Mouse (Mus musculus) limb, embryonic 14.5 days (tissue): ENCODE measurements around the gene Mkln1. TPM values are rescaled to one million over a fixed set of nuclear protein-coding genes. Genes with fewer than 3 reads are reported as not detected.

ENCODE experiments used
- ATAC-seq: fragments of 200-750 bp; cut with Nextera tagmentation; 2 replicates; pipeline ENCODE4 v1.8.0; 2017; ENCODE audit warnings: low read depth, moderate number of reproducible peaks, moderate TSS enrichment; ENCODE audit not compliant: low FRiP score
- DNase-seq: peaks from one replicate; pipeline ENCODE4 v3.0.0-alpha.2; 2015; ENCODE audit warnings: low spot score
- H3K27ac ChIP-seq: fragments of 300-500 bp; sonication (generic); replicated peaks from 2 replicates; pipeline ENCODE4 v1.5.1; 2014; ENCODE audit warnings: low read depth, mild to moderate bottlenecking, low read length, moderate library complexity, mixed read lengths
- H3K27me3 ChIP-seq: fragments of 300-500 bp; sonication (generic); 2 replicates; pipeline ENCODE4 v1.6.1; 2014; ENCODE audit warnings: low read length, mixed read lengths; ENCODE audit not compliant: control insufficient read depth, insufficient read depth
- H3K36me3 ChIP-seq: fragments of 300-500 bp; sonication (generic); 2 replicates; pipeline ENCODE4 v1.6.1; 2014; ENCODE audit warnings: mild to moderate bottlenecking, low read length, moderate library complexity, mixed read lengths; ENCODE audit not compliant: control insufficient read depth, insufficient read depth
- H3K4me1 ChIP-seq: fragments of 300-500 bp; sonication (generic); 2 replicates; pipeline ENCODE4 v1.6.1; 2014; ENCODE audit warnings: antibody characterized with exemption, low read length, mixed read lengths; ENCODE audit not compliant: control insufficient read depth, insufficient read depth
- H3K4me2 ChIP-seq: fragments of 300-500 bp; sonication (generic); replicated peaks from 2 replicates; pipeline ENCODE4 v1.6.1; 2014; ENCODE audit warnings: low read depth, mild to moderate bottlenecking, low read length, moderate library complexity; ENCODE audit not compliant: severe bottlenecking
- H3K4me3 ChIP-seq: fragments of 300-500 bp; sonication (generic); replicated peaks from 2 replicates; pipeline ENCODE4 v1.5.1; 2014; ENCODE audit warnings: low read length
- H3K9ac ChIP-seq: fragments of 300-500 bp; sonication (generic); 2 replicates; pipeline ENCODE4 v1.6.1; 2014; ENCODE audit warnings: mild to moderate bottlenecking, low read depth, low read length, moderate library complexity; ENCODE audit not compliant: severe bottlenecking
- H3K9me3 ChIP-seq: fragments of 300-500 bp; sonication (generic); 2 replicates; pipeline ENCODE4 v1.6.1; 2016; ENCODE audit warnings: low read length; ENCODE audit not compliant: control insufficient read depth
- POLR2A ChIP-seq: fragments of 200-500 bp; IDR thresholded peaks from 2 replicates; pipeline ENCODE4 v1.8.0; 2012; ENCODE audit warnings: inconsistent platforms, mild to moderate bottlenecking, moderate library complexity, borderline replicate concordance; ENCODE audit not compliant: insufficient read depth, insufficient read length; ENCODE audit errors: extremely low read depth
- WGBS: fragments of 180-500 bp; shearing (Covaris S2); extraction: QIAGEN DNeasy Blood & Tissue Kit; methylation state at CpG from one replicate; pipeline ENCODE4 v1.1.7; 2014; 5-methylcytosine and 5-hydroxymethylcytosine counted together
- polyA plus RNA-seq, 2 experiments: library from polyadenylated mRNA; depleted of rRNA in 1 of 2; stranded (reverse) in 1 of 2; unstranded in 1 of 2; fragments of >200 nt; fragmentation: Nextera tagmentation in 1 of 2; extraction: Ambion mirVana in 1 of 2; gene quantifications; 2 replicates each; pipeline versions ENCODE4 v1.2.1 to v1.2.3; 2012 to 2014

The Mkln1 gene
- polyA plus RNA-seq, 2 experiments, result 63.2 to 155 TPM

DNA sequence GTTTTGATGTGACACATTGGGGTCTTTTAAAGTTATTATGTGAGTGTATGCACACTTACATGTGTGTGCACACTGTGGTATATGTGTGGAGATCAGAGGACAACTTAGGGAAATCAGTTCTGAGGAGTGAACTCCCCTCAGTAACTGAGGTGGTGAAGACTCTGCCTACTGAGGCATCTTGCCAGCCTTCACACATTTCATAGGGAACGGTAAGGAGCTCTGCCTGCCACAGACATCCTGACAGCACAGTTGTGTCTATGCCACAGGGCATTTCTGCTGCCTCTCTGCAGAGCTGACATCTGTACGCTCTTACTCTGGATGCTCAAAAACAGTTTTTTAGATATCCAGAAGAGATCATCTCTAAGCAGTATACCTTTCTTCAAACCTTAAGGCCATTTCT lies 97.7 kb downstream of the Mkln1 start:
- WGBS, result 84% methylated on average over 2 of the region's 2 CpGs
- Histone ChIP-seq H3K4me1 (no peaks in the 10 kb centered on the region), H3K36me3 (peaks cover 49% of the 10 kb centered on the region), H3K27ac (no peak overlapping the region), H3K9ac (no peak overlapping the region), H3K27me3 (no peaks in the 10 kb centered on the region), H3K4me3 (no peak overlapping the region), H3K4me2 (no peak overlapping the region), H3K9me3 (no peaks in the 10 kb centered on the region)
- no peak for DNase-seq
- ATAC-seq, result no peak
- TF ChIP-seq POLR2A, result no peak

DNA sequence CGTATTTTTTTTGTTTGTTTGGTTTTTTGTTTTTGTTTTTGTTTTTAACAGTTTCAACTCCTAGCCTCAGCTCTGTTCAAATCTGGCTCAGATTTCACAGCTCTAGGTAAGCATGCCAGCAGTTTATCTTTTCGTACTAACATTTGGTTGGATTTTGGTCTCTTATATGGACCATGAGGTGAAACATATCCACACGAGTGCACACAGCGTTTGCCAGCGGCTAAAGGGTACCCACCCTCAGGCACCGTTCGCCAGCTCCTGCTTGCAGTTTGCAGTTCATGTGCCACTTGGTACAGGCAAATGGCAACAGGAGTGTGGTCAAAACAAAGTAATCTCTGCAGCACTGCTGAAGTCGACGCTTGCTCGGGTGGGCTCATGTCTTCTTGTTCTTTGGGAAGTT lies 101.3 kb downstream of the Mkln1 start:
- no peak for DNase-seq
- WGBS, result 88% methylated on average over 10 of the region's 10 CpGs

DNA sequence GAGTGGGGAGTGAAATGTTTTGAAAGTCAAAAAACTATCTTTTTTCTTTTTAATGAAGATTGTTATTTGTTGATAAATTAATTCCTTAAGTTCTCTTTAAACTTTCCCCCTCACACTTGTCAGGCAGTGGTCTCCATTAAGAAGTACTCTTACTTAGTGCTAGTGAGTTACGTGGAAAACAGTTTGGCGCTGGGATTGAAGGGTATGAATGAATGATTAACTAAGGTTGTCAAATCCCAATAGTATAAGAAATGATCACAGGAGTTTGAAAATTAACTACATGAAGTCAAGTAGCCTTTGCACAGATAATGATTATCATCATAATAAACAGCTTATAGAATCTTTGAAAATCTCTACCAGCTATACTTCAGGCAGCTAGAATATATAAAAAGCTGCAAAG lies 101.7 kb downstream of the Mkln1 start:
- H3K27ac ChIP-seq, result no peak overlapping the region
- H3K9me3 ChIP-seq, result no peaks in the 10 kb centered on the region
- no peak overlapping the region for H3K4me2 ChIP-seq
- no peak for ATAC-seq
- H3K4me3 ChIP-seq, result no peak overlapping the region
- H3K4me1 ChIP-seq, result no peaks in the 10 kb centered on the region
- TF ChIP-seq POLR2A, result no peak
- 95% methylated on average over 2 of the region's 2 CpGs for WGBS
- H3K27me3 ChIP-seq, result no peaks in the 10 kb centered on the region
- no peak overlapping the region for H3K9ac ChIP-seq
- H3K36me3 ChIP-seq, result peaks cover 57% of the 10 kb centered on the region
- DNase-seq, result no peak

More for the DNA sequence above, 101.3 kb downstream of the Mkln1 start:
- H3K27me3 ChIP-seq, result no peaks in the 10 kb centered on the region
- no peak overlapping the region for H3K4me3 ChIP-seq
- peaks cover 57% of the 10 kb centered on the region for H3K36me3 ChIP-seq
- TF ChIP-seq POLR2A, result no peak
- no peaks in the 10 kb centered on the region for H3K9me3 ChIP-seq
- no peak overlapping the region for H3K4me2 ChIP-seq
- no peak for ATAC-seq
- H3K27ac ChIP-seq, result no peak overlapping the region
- no peaks in the 10 kb centered on the region for H3K4me1 ChIP-seq
- H3K9ac ChIP-seq, result no peak overlapping the region

GRCm38 (mm10) chr6:31500691-31501090 lies 102.2 kb downstream of the Mkln1 start:
- H3K4me1 ChIP-seq, result no peaks in the 10 kb centered on the region
- peaks cover 54% of the 10 kb centered on the region for H3K36me3 ChIP-seq

DNA sequence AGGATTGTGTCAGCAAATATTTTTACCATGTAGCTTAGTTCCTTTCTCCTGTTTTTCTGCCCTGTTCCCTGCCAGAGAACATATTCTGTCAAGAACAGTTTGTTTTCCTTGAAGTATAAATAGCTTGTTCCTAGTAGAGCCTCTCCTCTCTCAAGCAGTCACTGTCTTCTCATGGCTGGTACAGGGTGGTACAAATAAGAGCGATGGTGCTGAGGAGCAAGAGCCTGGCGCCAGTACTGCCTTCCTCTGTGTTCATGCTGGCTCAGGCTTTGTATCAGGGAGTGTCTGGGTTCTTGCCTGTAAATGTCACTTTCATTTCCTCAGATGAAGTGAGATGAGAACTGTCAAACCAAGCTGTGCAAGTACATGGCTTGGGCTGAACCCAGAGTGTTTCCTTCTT lies 104.1 kb downstream of the Mkln1 start:
- Histone ChIP-seq H3K27me3 (no peaks in the 10 kb centered on the region), H3K36me3 (peaks cover 41% of the 10 kb centered on the region)

More at GRCm38 (mm10) chr6:31500691-31501090, 102.2 kb downstream of the Mkln1 start:
- Histone ChIP-seq H3K27ac (no peak overlapping the region), H3K4me3 (no peak overlapping the region), H3K27me3 (no peaks in the 10 kb centered on the region), H3K9me3 (no peaks in the 10 kb centered on the region), H3K4me2 (no peak overlapping the region), H3K9ac (no peak overlapping the region)
- TF ChIP-seq POLR2A, result no peak
- no peak for DNase-seq
- ATAC-seq, result no peak

GRCm38 (mm10) chr6:31513726-31514125 lies 115.2 kb downstream of the Mkln1 start:
- 0 out of 2 replicates have a peak, but pooled peaks cover 4% of the 10 kb centered on the region for H3K4me1 ChIP-seq
- DNase-seq (peak; percentile 13), ATAC-seq (peak; percentile 36; the same call in 1 of the 2 replicates)
- H3K9me3 ChIP-seq, result no peaks in the 10 kb centered on the region
- no peak overlapping the region for H3K4me2 ChIP-seq
- TF ChIP-seq POLR2A, result no peak
- no peak overlapping the region for H3K4me3 ChIP-seq
- no peak overlapping the region for H3K27ac ChIP-seq
- H3K9ac ChIP-seq, result no peak overlapping the region
- H3K36me3 ChIP-seq, result peaks cover 11% of the 10 kb centered on the region; the same call in 1 of the 2 replicates
- WGBS, result 56% methylated on average over 6 of the region's 6 CpGs
- H3K27me3 ChIP-seq, result no peaks in the 10 kb centered on the region

More for the DNA sequence above, 104.1 kb downstream of the Mkln1 start:
- Histone ChIP-seq H3K27ac (no peak overlapping the region), H3K4me3 (no peak overlapping the region), H3K4me1 (no peaks in the 10 kb centered on the region), H3K4me2 (no peak overlapping the region), H3K9me3 (no peaks in the 10 kb centered on the region), H3K9ac (no peak overlapping the region)
- WGBS, result 91% methylated on average over 2 of the region's 2 CpGs
- no peak for ATAC-seq
- DNase-seq, result no peak
- TF ChIP-seq POLR2A, result no peak
